Mouse (Mus musculus): ENCODE results near the gene Setd2.

- peak; percentile 72 for TF ChIP-seq ZNF384 (IDR thresholded peaks at IDR 0.05; ENCODE audit: low read depth, low read length)
- no peak for TF ChIP-seq HCFC1 (IDR thresholded peaks at IDR 0.05; ENCODE audit: borderline replicate concordance, insufficient read depth, low read length)
These were observed 3.2 kb upstream of the Setd2 start for GRCm38 (mm10) chr9:110529002-110529737.
